Mouse (Mus musculus) MEL (cell line): Measurements from ENCODE around the gene Mrrf.

Source experiments
- CHD2 ChIP-seq: IDR thresholded peaks from 2 replicates; pipeline ENCODE4 v1.6.1; 2011; ENCODE audit warnings: low read length, improper control_type of control experiment
- CTCF ChIP-seq, 3 experiments: IDR thresholded peaks in 2 of 3; conservative IDR thresholded peaks in 1 of 3; 2 replicates each; pipeline ENCODE4 v1.5.1; 2011 to 2012; ENCODE audit warnings: low read length in 3 of 3, low read depth in 2 of 3, mild to moderate bottlenecking in 2 of 3, improper control_type of control experiment in 1 of 3, inconsistent platforms in 1 of 3, mixed read lengths in 1 of 3, moderate library complexity in 1 of 3; ENCODE audit not compliant: control insufficient read depth in 1 of 3, insufficient read depth in 1 of 3, poor library complexity in 1 of 3, severe bottlenecking in 1 of 3
- GATA1 ChIP-seq: IDR thresholded peaks from 2 replicates; pipeline ENCODE4 v1.6.1; 2011; ENCODE audit warnings: low read depth, low read length, improper control_type of control experiment
- JUND ChIP-seq: IDR thresholded peaks from 2 replicates; pipeline ENCODE4 v1.6.1; 2011; ENCODE audit warnings: low read depth, mild to moderate bottlenecking, improper control_type of control experiment, low read length
- MAZ ChIP-seq: IDR thresholded peaks from 2 replicates; pipeline ENCODE4 v1.6.1; 2012; ENCODE audit warnings: low read depth, mild to moderate bottlenecking, inconsistent platforms, low read length, improper control_type of control experiment
- POLR2A ChIP-seq, 2 experiments: IDR thresholded peaks; 2 replicates each; pipeline ENCODE4 v1.6.1; 2011 to 2012; ENCODE audit warnings: low read length in 2 of 2, mild to moderate bottlenecking in 2 of 2, control low read depth in 1 of 2, improper control_type of control experiment in 1 of 2, low read depth in 1 of 2, moderate library complexity in 1 of 2; ENCODE audit not compliant: control insufficient read depth in 1 of 2, insufficient read depth in 1 of 2, poor library complexity in 1 of 2
- POLR2AphosphoS2 ChIP-seq: IDR thresholded peaks from 2 replicates; pipeline ENCODE4 v1.6.1; 2011; ENCODE audit warnings: low read length, improper control_type of control experiment
- RCOR1 ChIP-seq: IDR thresholded peaks from 2 replicates; pipeline ENCODE4 v1.6.1; 2012; ENCODE audit warnings: low read depth, mild to moderate bottlenecking, inconsistent platforms, low read length, improper control_type of control experiment
- SIN3A ChIP-seq: IDR thresholded peaks from 2 replicates; pipeline ENCODE4 v1.6.1; 2012; ENCODE audit warnings: low read length, improper control_type of control experiment, inconsistent platforms
- USF1 ChIP-seq: IDR thresholded peaks from 2 replicates; pipeline ENCODE4 v1.6.1; 2014; ENCODE audit warnings: low read depth, mild to moderate bottlenecking, inconsistent platforms, low read length, improper control_type of control experiment, moderate library complexity
- USF2 ChIP-seq, 2 experiments: IDR thresholded peaks; 2 replicates each; pipeline ENCODE4 v1.6.1; 2011 to 2012; ENCODE audit warnings: improper control_type of control experiment in 2 of 2, low read length in 2 of 2, borderline replicate concordance in 1 of 2, inconsistent platforms in 1 of 2, low read depth in 1 of 2, mild to moderate bottlenecking in 1 of 2; ENCODE audit not compliant: insufficient read depth in 1 of 2
- ZC3H11A ChIP-seq: IDR thresholded peaks from 2 replicates; pipeline ENCODE4 v1.6.1; 2012; ENCODE audit warnings: low read depth, mild to moderate bottlenecking, inconsistent platforms, low read length, improper control_type of control experiment
- ZNF384 ChIP-seq: IDR thresholded peaks from 2 replicates; pipeline ENCODE4 v1.6.1; 2012; ENCODE audit warnings: low read depth, mild to moderate bottlenecking, inconsistent platforms, low read length, improper control_type of control experiment

DNA sequence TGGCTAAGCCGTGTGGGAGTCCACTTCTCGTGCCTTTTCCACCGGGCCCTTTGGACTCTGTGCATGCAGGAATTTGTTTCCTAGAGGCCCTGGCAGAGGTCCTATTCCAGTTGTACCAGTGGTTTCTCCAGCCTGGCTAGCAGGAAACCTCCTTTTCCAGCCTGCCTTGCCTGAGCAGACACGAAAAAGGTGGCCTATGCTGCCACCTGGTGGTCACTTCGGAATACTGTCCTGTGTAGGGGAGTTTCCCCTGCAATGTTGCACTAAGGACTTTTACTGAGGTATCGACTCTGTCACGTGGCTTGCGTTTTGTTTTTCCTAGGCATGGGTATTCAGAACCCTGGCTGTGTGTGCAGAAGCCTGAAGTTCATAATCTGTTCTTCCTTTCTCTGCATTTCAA is 77.8 kb downstream of the Mrrf start:
- TF ChIP-seq POLR2A (IDR thresholded peaks at IDR 0.05; ENCODE audit: control insufficient read depth in 1 of 2, insufficient read depth in 1 of 2, low read depth in 1 of 2, low read length in 2 of 2, poor library complexity in 1 of 2) (no peak), ZNF384 (no peak), GATA1 (no peak), USF2 (IDR thresholded peaks at IDR 0.05; ENCODE audit: borderline replicate concordance in 1 of 2, insufficient read depth in 1 of 2, low read depth in 1 of 2, low read length in 2 of 2) (peak in 1 of 2 experiments; percentile 68; a peak in 1 of 4 replicates), CHD2 (no peak), JUND (no peak), CTCF (IDR thresholded peaks at IDR 0.05 in 2 of 3, conservative IDR thresholded peaks at IDR 0.05 in 1 of 3; ENCODE audit: control insufficient read depth in 1 of 3, insufficient read depth in 1 of 3, low read depth in 2 of 3, low read length in 3 of 3, poor library complexity in 1 of 3, severe bottlenecking in 1 of 3) (peak; percentile 72 to 98 (median 92)), POLR2AphosphoS2 (no peak), USF1 (peak; percentile 92), MAZ (no peak), RCOR1 (no peak), ZC3H11A (peak; percentile 93), SIN3A (peak; percentile 84)
